8 mouse cellular contexts compared by ENCODE assay signal in genomic region chr13:12386286-12386685, GRCm38 (mm10). TPM values are rescaled to one million over a fixed set of nuclear protein-coding genes. Genes with fewer than 3 reads are reported as not detected.
DNase-seq lines count a peak whose midpoint lies in the region; ATAC-seq and TF ChIP-seq lines count a peak whose summit lies in the region.

No protein-coding gene starts in this region.

- no peaks in the 10 kb centered on the region for H3K27me3 ChIP-seq in forebrain, embryonic 16.5 days (replicated peaks; ENCODE audit: control insufficient read depth, insufficient read depth, low read length)
- no peaks in the 10 kb centered on the region for H3K27me3 ChIP-seq in forebrain, embryonic 12.5 days
- no peaks in the 10 kb centered on the region for H3K27me3 ChIP-seq in liver, embryonic 14.5 days (ENCODE audit: control insufficient read depth, insufficient read depth, low read length)
- no peaks in the 10 kb centered on the region for H3K27me3 ChIP-seq in liver, embryonic 12.5 days (replicated peaks)
- H3K27me3 ChIP-seq in hindbrain, postnatal 0 days (ENCODE audit: insufficient read depth, low read length) = no peaks in the 10 kb centered on the region

- no peaks in the 10 kb centered on the region for H3K36me3 ChIP-seq in forebrain, embryonic 16.5 days (ENCODE audit: control insufficient read depth, insufficient read depth)
- no peaks in the 10 kb centered on the region for H3K36me3 ChIP-seq in forebrain, embryonic 12.5 days (replicated peaks)
- H3K36me3 ChIP-seq in liver, embryonic 14.5 days (replicated peaks; ENCODE audit: control insufficient read depth, insufficient read depth, low read depth) = no peaks in the 10 kb centered on the region
- no peaks in the 10 kb centered on the region for H3K36me3 ChIP-seq in liver, embryonic 12.5 days
- H3K36me3 ChIP-seq in hindbrain, postnatal 0 days (ENCODE audit: insufficient read depth, low read length) = no peaks in the 10 kb centered on the region

- H3K4me2 ChIP-seq in forebrain, embryonic 16.5 days (ENCODE audit: low read length) = no peak overlapping the region
- H3K4me2 ChIP-seq in forebrain, embryonic 12.5 days = no peak overlapping the region
- H3K4me2 ChIP-seq in liver, embryonic 14.5 days (ENCODE audit: low read depth) = no peak overlapping the region
- no peak overlapping the region for H3K4me2 ChIP-seq in liver, embryonic 12.5 days
- H3K4me2 ChIP-seq in hindbrain, postnatal 0 days (ENCODE audit: low read depth, low read length) = no peak overlapping the region

- TF ChIP-seq EP300 in liver, embryonic 14.5 days (IDR thresholded peaks at IDR 0.05; ENCODE audit: low read depth) = no peak

- H3K4me3 ChIP-seq in forebrain, embryonic 16.5 days (replicated peaks; ENCODE audit: low read length) = no peak overlapping the region
- no peak overlapping the region for H3K4me3 ChIP-seq in forebrain, embryonic 12.5 days (replicated peaks)
- no peak overlapping the region for H3K4me3 ChIP-seq in liver, embryonic 14.5 days (ENCODE audit: insufficient read depth in 1 of 2, low read depth in 2 of 2, low read length in 2 of 2)
- no peak overlapping the region for H3K4me3 ChIP-seq in liver, embryonic 12.5 days
- no peak overlapping the region for H3K4me3 ChIP-seq in hindbrain, postnatal 0 days (ENCODE audit: low read length)

- H3K4me1 ChIP-seq in forebrain, embryonic 16.5 days (replicated peaks; ENCODE audit: control insufficient read depth, insufficient read depth, low read length) = no peaks in the 10 kb centered on the region
- H3K4me1 ChIP-seq in forebrain, embryonic 12.5 days = no peaks in the 10 kb centered on the region
- H3K4me1 ChIP-seq in liver, embryonic 14.5 days (replicated peaks; ENCODE audit: control insufficient read depth in 2 of 2, insufficient read depth in 2 of 2, low read length in 1 of 2) = no peaks in the 10 kb centered on the region
- H3K4me1 ChIP-seq in liver, embryonic 12.5 days = no peaks in the 10 kb centered on the region
- H3K4me1 ChIP-seq in hindbrain, postnatal 0 days (ENCODE audit: insufficient read depth, low read length) = no peaks in the 10 kb centered on the region

- no peaks in the 10 kb centered on the region for H3K9me3 ChIP-seq in forebrain, embryonic 16.5 days (ENCODE audit: control insufficient read depth, low read length)
- H3K9me3 ChIP-seq in forebrain, embryonic 12.5 days = no peaks in the 10 kb centered on the region
- no peaks in the 10 kb centered on the region for H3K9me3 ChIP-seq in liver, embryonic 14.5 days (ENCODE audit: control insufficient read depth, low read length)
- no peaks in the 10 kb centered on the region for H3K9me3 ChIP-seq in liver, embryonic 12.5 days (replicated peaks)
- no peaks in the 10 kb centered on the region for H3K9me3 ChIP-seq in hindbrain, postnatal 0 days (ENCODE audit: low read length)

- ATAC-seq in forebrain, embryonic 16.5 days = peak; percentile 45; the same call in 1 of the 2 replicates
- ATAC-seq in forebrain, embryonic 12.5 days (ENCODE audit: low FRiP score) = no peak
- ATAC-seq in liver, embryonic 14.5 days (ENCODE audit: insufficient read depth) = no peak
- no peak for ATAC-seq in liver, embryonic 12.5 days
- ATAC-seq in hindbrain, postnatal 0 days = no peak

- peak; percentile 46; the same call in 1 of the 2 replicates for TF ChIP-seq CTCF in liver, embryonic 14.5 days (IDR thresholded peaks at IDR 0.05; ENCODE audit: low read depth)
- TF ChIP-seq CTCF in hindbrain, postnatal 0 days (IDR thresholded peaks at IDR 0.05; ENCODE audit: low read depth) = peak; percentile 82

- DNase-seq in liver, embryonic 14.5 days (ENCODE audit: low read depth in 3 of 3, low spot score in 3 of 3) = no peak
- DNase-seq in MEL-GATA-1-ER (ENCODE audit: extremely low read depth, low read depth) = peak; percentile 36
- peak; percentile 78 for DNase-seq in hindbrain, postnatal 0 days (ENCODE audit: low spot score)
- no peak for DNase-seq in spleen, postnatal 4 days (ENCODE audit: low spot score in 2 of 2)
- no peak for DNase-seq in adrenal gland, adult 2 months

- H3K27ac ChIP-seq in forebrain, embryonic 16.5 days (ENCODE audit: low read length) = no peak overlapping the region
- H3K27ac ChIP-seq in forebrain, embryonic 12.5 days = no peak overlapping the region
- no peak overlapping the region for H3K27ac ChIP-seq in liver, embryonic 14.5 days
- H3K27ac ChIP-seq in liver, embryonic 12.5 days = no peak overlapping the region
- no peak overlapping the region for H3K27ac ChIP-seq in hindbrain, postnatal 0 days

- no peak overlapping the region for H3K9ac ChIP-seq in forebrain, embryonic 16.5 days (replicated peaks; ENCODE audit: low read depth, low read length)
- H3K9ac ChIP-seq in forebrain, embryonic 12.5 days = no peak overlapping the region
- H3K9ac ChIP-seq in liver, embryonic 14.5 days (replicated peaks) = no peak overlapping the region
- no peak overlapping the region for H3K9ac ChIP-seq in liver, embryonic 12.5 days
- no peak overlapping the region for H3K9ac ChIP-seq in hindbrain, postnatal 0 days (replicated peaks; ENCODE audit: low read length)

RNA-seq across cellular contexts. Expression of gene Heatr1, which starts 8.5 kb away (rescaled TPM):
- 17.8 and 18.9 TPM in 2 replicates for polyA plus RNA-seq in forebrain, embryonic 16.5 days (2015; fragmentation: Nextera tagmentation; extraction: Ambion mirVana)
- 33.7 and 34.0 TPM in 2 replicates for polyA plus RNA-seq in forebrain, embryonic 12.5 days (2016; fragmentation: Nextera tagmentation; extraction: Ambion mirVana)
- polyA plus RNA-seq in liver, embryonic 14.5 days (2012; rRNA removed) = 8.3 and 10.9 TPM in 2 replicates
- polyA plus RNA-seq in liver, embryonic 14.5 days (2014; fragmentation: Nextera tagmentation; extraction: Ambion mirVana) = 13.5 and 16.8 TPM in 2 replicates
- polyA plus RNA-seq in liver, embryonic 12.5 days (2016; fragmentation: Nextera tagmentation; extraction: Ambion mirVana) = 30.3 and 33.1 TPM in 2 replicates
- total RNA-seq in hindbrain, postnatal 0 days (2014; rRNA removed) = 12.4 and 14.2 TPM in 2 replicates
- 5.9 and 6.4 TPM in 2 replicates for polyA plus RNA-seq in hindbrain, postnatal 0 days (2015; fragmentation: Nextera tagmentation; extraction: Ambion mirVana)
- total RNA-seq in adrenal gland, adult 2 months (2021) = 10 to 100 TPM; 38.7 to 61.9 TPM
- 13.2 and 13.7 TPM in 2 replicates for polyA plus RNA-seq in adrenal gland, adult 2 months (2012; rRNA removed)

RNA-seq across cellular contexts. Expression of gene Actn2, which starts 45.7 kb away (rescaled TPM):
- polyA plus RNA-seq in forebrain, embryonic 16.5 days (2015; fragmentation: Nextera tagmentation; extraction: Ambion mirVana) = 4.2 and 4.6 TPM in 2 replicates
- 0.79 and 1.6 TPM in 2 replicates for polyA plus RNA-seq in forebrain, embryonic 12.5 days (2016; fragmentation: Nextera tagmentation; extraction: Ambion mirVana)
- 0.08 and 0.16 TPM in 2 replicates for polyA plus RNA-seq in liver, embryonic 14.5 days (2012; rRNA removed)
- polyA plus RNA-seq in liver, embryonic 14.5 days (2014; fragmentation: Nextera tagmentation; extraction: Ambion mirVana) = 0.37 TPM in 1 of 2 replicates, not detected in the other
- polyA plus RNA-seq in liver, embryonic 12.5 days (2016; fragmentation: Nextera tagmentation; extraction: Ambion mirVana) = 1.7 and 4.0 TPM in 2 replicates
- total RNA-seq in hindbrain, postnatal 0 days (2014; rRNA removed) = 2.8 and 6.5 TPM in 2 replicates
- 2.8 and 4.9 TPM in 2 replicates for polyA plus RNA-seq in hindbrain, postnatal 0 days (2015; fragmentation: Nextera tagmentation; extraction: Ambion mirVana)
- total RNA-seq in adrenal gland, adult 2 months (2021) = under 1 TPM; 0.35 to 0.97 TPM
- 0.28 and 0.31 TPM in 2 replicates for polyA plus RNA-seq in adrenal gland, adult 2 months (2012; rRNA removed)

Comparison
In these comparisons a context has a peak if more than half of its experiments do, and no peak if none do; other contexts are left out.
1. DNase-seq: peak in MEL-GATA-1-ER (single experiment) and hindbrain, postnatal 0 days (single experiment); none in liver, embryonic 14.5 days (0 of 3), spleen, postnatal 4 days (0 of 2) and adrenal gland, adult 2 months (single experiment).